Mouse (Mus musculus): Measurements from ENCODE around the gene Olfr1174-ps. TPM values are rescaled to one million over a fixed set of nuclear protein-coding genes. Genes with fewer than 3 reads are reported as not detected.

Olfr1174-ps gene
- total RNA-seq (2012; rRNA removed): not detected in 2 replicates
- polyA plus RNA-seq (2012; ENCODE audit: insufficient read depth in 1 of 2, insufficient read length in 2 of 2, low read depth in 1 of 2, low replicate concordance in 2 of 2, missing spikeins in 1 of 2): not detected

GRCm38 (mm10) chr2:88315035-88315434 lies at the start of gene Olfr1174-ps:
Gene Olfr1174-ps, minus strand, starts transcription at chr2:88315135.
- no peak within 1 kb of the TSS for H3K27ac ChIP-seq (ENCODE audit: control insufficient read depth, low read depth, low read length)
- no peak within 1 kb of the TSS for H3K4me3 ChIP-seq (ENCODE audit: control insufficient read depth in 1 of 2, insufficient read depth in 1 of 2, low read depth in 2 of 2, low read length in 2 of 2)
- H3K9me3 ChIP-seq (replicated peaks; ENCODE audit: insufficient read depth, low read length): no peaks in the 10 kb centered on the region
- no peak for DNase-seq (ENCODE audit: low read depth, low spot score)
- TF ChIP-seq RAD21 (IDR thresholded peaks at IDR 0.05; ENCODE audit: low read depth, low read length): no peak
- no peaks in the 10 kb centered on the region for H3K4me1 ChIP-seq (ENCODE audit: control insufficient read depth in 1 of 2, insufficient read depth in 2 of 2, low read length in 2 of 2)
- no peak within 1 kb of the TSS for H3K9ac ChIP-seq (ENCODE audit: control insufficient read depth, low read depth, low read length, poor library complexity, severe bottlenecking)
- no peaks in the 10 kb centered on the region for H3K27me3 ChIP-seq (ENCODE audit: control insufficient read depth in 1 of 2, insufficient read depth in 2 of 2, low read length in 2 of 2)
- no peaks in the 10 kb centered on the region for H3K36me3 ChIP-seq (ENCODE audit: control insufficient read depth in 1 of 2, insufficient read depth in 2 of 2, low read length in 2 of 2)
- no peaks in the 10 kb centered on the region for H3K79me2 ChIP-seq (ENCODE audit: control insufficient read depth, insufficient read depth, low read length, poor library complexity)

DNA sequence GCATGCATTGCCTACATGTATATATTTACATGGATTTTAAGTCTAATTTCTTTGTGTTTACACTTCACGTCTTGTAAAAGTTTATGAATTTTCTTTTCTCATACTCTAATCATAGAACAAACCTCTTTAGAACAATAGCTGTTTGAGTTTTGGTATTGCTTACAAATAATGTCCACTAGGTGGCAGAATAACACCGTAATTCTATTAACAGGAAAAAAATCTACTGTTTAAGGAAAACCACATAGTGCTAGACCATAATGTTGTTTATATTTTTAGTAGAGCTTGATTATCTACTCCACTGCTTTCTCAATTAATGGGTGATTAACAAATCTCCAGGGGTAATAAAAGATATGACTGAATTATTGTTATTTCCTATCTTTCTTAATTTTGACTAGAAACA lies 41.4 kb upstream of the Olfr1174-ps start:
- DNase-seq (ENCODE audit: low read depth, low spot score): peak; percentile 56
- no peaks in the 10 kb centered on the region for H3K9me3 ChIP-seq (replicated peaks; ENCODE audit: insufficient read depth, low read length)
- no peak overlapping the region for H3K9ac ChIP-seq (ENCODE audit: control insufficient read depth, low read depth, low read length, poor library complexity, severe bottlenecking)
- no peaks in the 10 kb centered on the region for H3K36me3 ChIP-seq (ENCODE audit: control insufficient read depth in 1 of 2, insufficient read depth in 2 of 2, low read length in 2 of 2)
- no peaks in the 10 kb centered on the region for H3K79me2 ChIP-seq (ENCODE audit: control insufficient read depth, insufficient read depth, low read length, poor library complexity)
- no peaks in the 10 kb centered on the region for H3K4me1 ChIP-seq (ENCODE audit: control insufficient read depth in 1 of 2, insufficient read depth in 2 of 2, low read length in 2 of 2)
- H3K4me3 ChIP-seq (ENCODE audit: control insufficient read depth in 1 of 2, insufficient read depth in 1 of 2, low read depth in 2 of 2, low read length in 2 of 2): no peak overlapping the region
- H3K27ac ChIP-seq (ENCODE audit: control insufficient read depth, low read depth, low read length): no peak overlapping the region
- H3K27me3 ChIP-seq (ENCODE audit: control insufficient read depth in 1 of 2, insufficient read depth in 2 of 2, low read length in 2 of 2): no peaks in the 10 kb centered on the region
- TF ChIP-seq MEF2A (IDR thresholded peaks at IDR 0.05; ENCODE audit: extremely low read depth, insufficient replicate concordance, low read depth, low read length, poor library complexity, severe bottlenecking): no peak
- no peak for TF ChIP-seq POLR2AphosphoS5 (IDR thresholded peaks at IDR 0.05; ENCODE audit: borderline replicate concordance, low read depth, low read length)
- TF ChIP-seq RAD21 (IDR thresholded peaks at IDR 0.05; ENCODE audit: low read depth, low read length): peak; percentile 95
- TF ChIP-seq GATA1 (IDR thresholded peaks at IDR 0.05; ENCODE audit: low read depth, low read length): no peak
- TF ChIP-seq CTCF (IDR thresholded peaks at IDR 0.05 in 2 of 3, conservative IDR thresholded peaks at IDR 0.05 in 1 of 3; ENCODE audit: control insufficient read depth in 1 of 3, insufficient read depth in 1 of 3, low read depth in 2 of 3, low read length in 3 of 3, poor library complexity in 1 of 3, severe bottlenecking in 1 of 3): peak in 1 of 3 experiments; percentile 81; a peak in 3 of 6 replicates
- no peak for TF ChIP-seq BHLHE40 (IDR thresholded peaks at IDR 0.05; ENCODE audit: borderline replicate concordance, low read depth, low read length)
- TF ChIP-seq KAT2A (conservative IDR thresholded peaks at IDR 0.05; ENCODE audit: low read depth, low read length): no peak
- TF ChIP-seq POLR2AphosphoS2 (IDR thresholded peaks at IDR 0.05; ENCODE audit: low read length): no peak
- TF ChIP-seq TAL1 (IDR thresholded peaks at IDR 0.05; ENCODE audit: low read length): no peak
- no peak for TF ChIP-seq MYB (IDR thresholded peaks at IDR 0.05; ENCODE audit: low read depth, low read length)
- peak; percentile 88 for TF ChIP-seq ZC3H11A (IDR thresholded peaks at IDR 0.05; ENCODE audit: low read depth, low read length)
- TF ChIP-seq MAZ (IDR thresholded peaks at IDR 0.05; ENCODE audit: low read depth, low read length): no peak
- TF ChIP-seq USF2 (IDR thresholded peaks at IDR 0.05; ENCODE audit: borderline replicate concordance in 1 of 2, insufficient read depth in 1 of 2, low read depth in 1 of 2, low read length in 2 of 2): no peak
- peak; percentile 88 for TF ChIP-seq SMC3 (IDR thresholded peaks at IDR 0.05; ENCODE audit: low read depth, low read length)
- no peak for TF ChIP-seq NRF1 (IDR thresholded peaks at IDR 0.05; ENCODE audit: insufficient read depth, low read depth, low read length, poor library complexity, severe bottlenecking)
- TF ChIP-seq ZKSCAN1 (IDR thresholded peaks at IDR 0.05; ENCODE audit: low read depth, low read length): no peak
- TF ChIP-seq TBP (IDR thresholded peaks at IDR 0.05; ENCODE audit: low read depth, low read length): no peak
- TF ChIP-seq POLR2A (IDR thresholded peaks at IDR 0.05; ENCODE audit: control insufficient read depth in 1 of 2, insufficient read depth in 1 of 2, low read depth in 1 of 2, low read length in 2 of 2, poor library complexity in 1 of 2): no peak
- TF ChIP-seq CHD1 (IDR thresholded peaks at IDR 0.05; ENCODE audit: low read depth, low read length): no peak
- TF ChIP-seq E2F4 (IDR thresholded peaks at IDR 0.05; ENCODE audit: borderline replicate concordance, low read depth, low read length): no peak
- no peak for TF ChIP-seq HCFC1 (IDR thresholded peaks at IDR 0.05; ENCODE audit: low read depth, low read length)
- no peak for TF ChIP-seq MXI1 (IDR thresholded peaks at IDR 0.05; ENCODE audit: low read depth, low read length)
- TF ChIP-seq ETS1 (IDR thresholded peaks at IDR 0.05; ENCODE audit: low read depth, low read length): no peak
- TF ChIP-seq ZNF384 (IDR thresholded peaks at IDR 0.05; ENCODE audit: low read depth, low read length): 0 out of 2 replicates have a peak, but pooled peaks have one; percentile 57
